Mouse (Mus musculus): ENCODE results near the gene Itgb7. TPM values are rescaled to one million over a fixed set of nuclear protein-coding genes. Genes with fewer than 3 reads are reported as not detected.

Gene Itgb7
- polyA plus RNA-seq, 1 experiment from 2014 or later, result 2.6 TPM

DNA sequence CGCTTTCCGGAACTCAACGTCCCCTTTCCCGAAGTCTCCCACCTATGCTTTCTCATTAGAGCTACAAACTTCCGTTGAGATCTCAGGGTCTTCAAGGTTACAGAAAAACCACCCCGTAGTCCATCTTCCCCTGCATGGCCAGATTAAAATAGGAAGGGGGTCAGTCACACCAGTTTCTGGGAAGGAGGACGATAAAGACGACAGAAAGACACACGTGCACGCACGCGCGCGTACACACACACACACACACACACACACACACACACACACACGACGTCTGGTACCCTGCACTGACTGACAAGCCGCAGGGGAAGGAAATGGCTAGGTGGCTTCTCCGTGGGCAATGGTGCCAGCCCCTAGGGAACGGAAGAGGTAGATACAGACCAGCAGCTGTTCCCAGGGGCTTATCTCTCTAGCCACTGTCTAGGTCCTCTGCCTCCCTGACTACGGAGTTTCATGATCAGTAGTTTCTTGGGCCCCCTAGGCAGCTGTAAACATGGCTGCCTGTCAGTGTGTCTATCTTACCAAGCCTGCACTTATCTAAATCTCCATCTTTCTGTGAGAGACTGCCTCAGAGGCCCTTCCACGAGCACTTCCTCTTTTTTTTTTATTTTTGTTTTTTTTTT lies 6.6 kb downstream of the Itgb7 start:
- Histone ChIP-seq H3K4me2 (peak overlapping the region; percentile 88), H3K36me3 (ENCODE audit: insufficient read depth) (no peaks in the 10 kb centered on the region), H3K9ac (peak overlapping the region; percentile 54), H3K4me3 (ENCODE audit: low read depth, low read length) (peak overlapping the region; percentile 41), H3K4me1 (ENCODE audit: insufficient read depth) (no peaks in the 10 kb centered on the region), H3K9me3 (ENCODE audit: low read depth, low read length) (no peaks in the 10 kb centered on the region), H3K27me3 (ENCODE audit: insufficient read depth, low read length) (peaks cover 15% of the 10 kb centered on the region; the same call in 1 of the 2 replicates), H3K27ac (ENCODE audit: low read depth) (no peak overlapping the region)
- no peak for TF ChIP-seq CTCF (IDR thresholded peaks at IDR 0.05; ENCODE audit: low read depth)
- WGBS, result 7% methylated on average over 21 of the region's 21 CpGs
- DNase-seq (no peak), ATAC-seq (ENCODE audit: insufficient read depth) (no peak)

- ATAC-seq (ENCODE audit: insufficient read depth) (peak; percentile 93), DNase-seq (peak; percentile 92)
- Histone ChIP-seq H3K9ac (peak overlapping the region; percentile 54), H3K9me3 (ENCODE audit: low read depth, low read length) (no peaks in the 10 kb centered on the region), H3K4me2 (peak overlapping the region; percentile 88), H3K27me3 (ENCODE audit: insufficient read depth, low read length) (peaks cover 15% of the 10 kb centered on the region; the same call in 1 of the 2 replicates), H3K4me3 (ENCODE audit: low read depth, low read length) (peak overlapping the region; percentile 41), H3K27ac (ENCODE audit: low read depth) (no peak overlapping the region), H3K4me1 (ENCODE audit: insufficient read depth) (no peaks in the 10 kb centered on the region), H3K36me3 (ENCODE audit: insufficient read depth) (no peaks in the 10 kb centered on the region)
- TF ChIP-seq CTCF (IDR thresholded peaks at IDR 0.05; ENCODE audit: low read depth), result peak; percentile 73
- 2% methylated on average over 43 of the region's 43 CpGs for WGBS
These were observed 7.4 kb downstream of the Itgb7 start for GRCm38 (mm10) chr15:102224186-102224991.

GRCm38 (mm10) chr15:102222386-102222785 lies 9.4 kb downstream of the Itgb7 start:
- H3K36me3 ChIP-seq (ENCODE audit: insufficient read depth), result no peaks in the 10 kb centered on the region
- no peak overlapping the region for H3K4me2 ChIP-seq
- H3K27me3 ChIP-seq (ENCODE audit: insufficient read depth, low read length), result peaks cover 15% of the 10 kb centered on the region; the same call in 1 of the 2 replicates
- H3K4me1 ChIP-seq (ENCODE audit: insufficient read depth), result no peaks in the 10 kb centered on the region
- no peaks in the 10 kb centered on the region for H3K9me3 ChIP-seq (ENCODE audit: low read depth, low read length)
- ATAC-seq (ENCODE audit: insufficient read depth) (no peak), DNase-seq (peak; percentile 70)
- no peak overlapping the region for H3K9ac ChIP-seq
- no peak overlapping the region for H3K27ac ChIP-seq (ENCODE audit: low read depth)
- WGBS, result 52% methylated on average over 10 of the region's 10 CpGs
- no peak overlapping the region for H3K4me3 ChIP-seq (ENCODE audit: low read depth, low read length)
- TF ChIP-seq CTCF (IDR thresholded peaks at IDR 0.05; ENCODE audit: low read depth), result peak; percentile 43

- no peak for TF ChIP-seq CTCF (IDR thresholded peaks at IDR 0.05; ENCODE audit: low read depth)
- peaks cover 41% of the 10 kb centered on the region for H3K36me3 ChIP-seq (ENCODE audit: insufficient read depth)
- no peak overlapping the region for H3K27ac ChIP-seq (ENCODE audit: low read depth)
- H3K4me3 ChIP-seq (ENCODE audit: low read depth, low read length), result no peak overlapping the region
- no peaks in the 10 kb centered on the region for H3K9me3 ChIP-seq (ENCODE audit: low read depth, low read length)
- H3K9ac ChIP-seq, result no peak overlapping the region
- ATAC-seq (ENCODE audit: insufficient read depth) (peak; percentile 42; the same call in 1 of the 2 replicates), DNase-seq (no peak)
- WGBS, result 52% methylated on average over 7 of the region's 7 CpGs
- H3K4me1 ChIP-seq (ENCODE audit: insufficient read depth), result no peaks in the 10 kb centered on the region
- no peaks in the 10 kb centered on the region for H3K27me3 ChIP-seq (ENCODE audit: insufficient read depth, low read length)
- H3K4me2 ChIP-seq, result no peak overlapping the region
These were observed 14.4 kb downstream of the Itgb7 start for GRCm38 (mm10) chr15:102217325-102217724.

- Histone ChIP-seq H3K9me3 (ENCODE audit: low read depth, low read length) (no peaks in the 10 kb centered on the region), H3K4me2 (no peak overlapping the region), H3K9ac (no peak overlapping the region), H3K36me3 (ENCODE audit: insufficient read depth) (peaks cover 48% of the 10 kb centered on the region), H3K4me1 (ENCODE audit: insufficient read depth) (no peaks in the 10 kb centered on the region), H3K27me3 (ENCODE audit: insufficient read depth, low read length) (no peaks in the 10 kb centered on the region), H3K4me3 (ENCODE audit: low read depth, low read length) (no peak overlapping the region), H3K27ac (ENCODE audit: low read depth) (no peak overlapping the region)
- 73% methylated on average over 16 of the region's 16 CpGs for WGBS
- DNase-seq, result no peak
- ATAC-seq (ENCODE audit: insufficient read depth), result peak; percentile 21; the same call in 1 of the 2 replicates
- TF ChIP-seq CTCF (IDR thresholded peaks at IDR 0.05; ENCODE audit: low read depth), result no peak
These were observed 15.1 kb downstream of the Itgb7 start for GRCm38 (mm10) chr15:102216459-102217228.

DNA sequence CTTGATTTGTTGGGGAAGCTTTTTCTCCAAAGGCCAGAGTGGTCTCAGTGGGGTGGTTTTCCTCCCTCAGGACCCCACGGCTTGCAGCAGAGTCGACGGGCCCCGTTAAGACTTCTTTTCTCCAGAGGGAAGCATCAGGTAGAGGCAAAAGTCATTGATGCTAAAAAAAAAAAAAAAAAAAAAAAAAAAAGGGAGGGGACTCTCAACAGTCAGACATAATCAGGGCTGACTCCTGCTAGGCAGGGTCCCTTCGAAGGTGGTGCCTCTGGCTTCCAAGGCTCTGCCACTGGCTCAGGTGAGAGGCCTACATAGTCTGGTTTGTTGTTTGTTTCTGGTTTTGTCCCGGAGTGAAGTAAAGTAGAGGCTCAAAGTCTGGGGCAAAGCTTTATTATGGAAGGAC lies 16.1 kb downstream of the Itgb7 start:
- Histone ChIP-seq H3K4me3 (ENCODE audit: low read depth, low read length) (no peak overlapping the region), H3K27me3 (ENCODE audit: insufficient read depth, low read length) (no peaks in the 10 kb centered on the region), H3K27ac (ENCODE audit: low read depth) (no peak overlapping the region), H3K4me2 (no peak overlapping the region), H3K4me1 (ENCODE audit: insufficient read depth) (no peaks in the 10 kb centered on the region), H3K9ac (no peak overlapping the region), H3K36me3 (ENCODE audit: insufficient read depth) (peaks cover 54% of the 10 kb centered on the region), H3K9me3 (ENCODE audit: low read depth, low read length) (no peaks in the 10 kb centered on the region)
- no peak for TF ChIP-seq CTCF (IDR thresholded peaks at IDR 0.05; ENCODE audit: low read depth)
- 75% methylated on average over 6 of the region's 6 CpGs for WGBS
- ATAC-seq (ENCODE audit: insufficient read depth), result no peak
- DNase-seq, result no peak
